Mouse (Mus musculus) intestine, postnatal 0 days (tissue): ENCODE data around the gene Slc44a5. TPM values are rescaled to one million over a fixed set of nuclear protein-coding genes. Genes with fewer than 3 reads are reported as not detected.

ENCODE experiments used
- ATAC-seq: fragments of 200-750 bp; cut with Nextera tagmentation; 2 replicates; pipeline ENCODE4 v1.8.0; 2017; ENCODE audit warnings: mild to moderate bottlenecking, moderate TSS enrichment, moderate library complexity
- H3K27ac ChIP-seq: fragments of 300-500 bp; sonication (generic); 2 replicates; pipeline ENCODE4 v1.5.1; 2014; ENCODE audit warnings: mild to moderate bottlenecking, low read depth, low read length, moderate library complexity
- H3K27me3 ChIP-seq: fragments of 300-500 bp; sonication (generic); replicated peaks from 2 replicates; pipeline ENCODE4 v1.6.1; 2014; ENCODE audit warnings: low read length, mixed read lengths; ENCODE audit not compliant: control insufficient read depth, insufficient read depth
- H3K36me3 ChIP-seq: fragments of 300-500 bp; sonication (generic); 2 replicates; pipeline ENCODE4 v1.6.1; 2014; ENCODE audit warnings: mild to moderate bottlenecking, moderate library complexity; ENCODE audit not compliant: control insufficient read depth, insufficient read depth
- H3K4me1 ChIP-seq: fragments of 300-500 bp; sonication (generic); replicated peaks from 2 replicates; pipeline ENCODE4 v1.6.1; 2014; ENCODE audit warnings: antibody characterized with exemption, low read length, mixed read lengths; ENCODE audit not compliant: control insufficient read depth, insufficient read depth
- H3K4me2 ChIP-seq: fragments of 300-500 bp; sonication (generic); replicated peaks from 2 replicates; pipeline ENCODE4 v1.6.1; 2014; ENCODE audit warnings: low read depth, mild to moderate bottlenecking, moderate library complexity
- H3K4me3 ChIP-seq: fragments of 300-500 bp; sonication (generic); 2 replicates; pipeline ENCODE4 v1.5.1; 2014; ENCODE audit warnings: low read depth, low read length
- H3K9ac ChIP-seq: fragments of 300-500 bp; sonication (generic); 2 replicates; pipeline ENCODE4 v1.6.1; 2014; ENCODE audit warnings: mild to moderate bottlenecking, low read depth, low read length
- H3K9me3 ChIP-seq: fragments of 300-500 bp; sonication (generic); 2 replicates; pipeline ENCODE4 v1.6.1; 2016; ENCODE audit warnings: mixed run types; ENCODE audit not compliant: control insufficient read depth
- CTCF ChIP-seq: sonication (generic); IDR thresholded peaks from 2 replicates; pipeline ENCODE4 v1.5.1; 2016; ENCODE audit warnings: low read depth, mild to moderate bottlenecking, control low read depth, antibody characterized with exemption, moderate library complexity
- WGBS: fragments of 180-500 bp; shearing (Covaris S2); extraction: QIAGEN DNeasy Blood & Tissue Kit; methylation state at CpG from one replicate; pipeline ENCODE4 v1.1.7; 2014; 5-methylcytosine and 5-hydroxymethylcytosine counted together
- polyA plus RNA-seq: library from polyadenylated mRNA; unstranded; fragments of >200 nt; fragmentation: Nextera tagmentation; extraction: Ambion mirVana; gene quantifications from 2 replicates; pipeline ENCODE4 v1.2.1, GENCODE M21; 2015

The Slc44a5 gene
- polyA plus RNA-seq, 1 experiment from 2014 or later: 0.43 TPM

DNA sequence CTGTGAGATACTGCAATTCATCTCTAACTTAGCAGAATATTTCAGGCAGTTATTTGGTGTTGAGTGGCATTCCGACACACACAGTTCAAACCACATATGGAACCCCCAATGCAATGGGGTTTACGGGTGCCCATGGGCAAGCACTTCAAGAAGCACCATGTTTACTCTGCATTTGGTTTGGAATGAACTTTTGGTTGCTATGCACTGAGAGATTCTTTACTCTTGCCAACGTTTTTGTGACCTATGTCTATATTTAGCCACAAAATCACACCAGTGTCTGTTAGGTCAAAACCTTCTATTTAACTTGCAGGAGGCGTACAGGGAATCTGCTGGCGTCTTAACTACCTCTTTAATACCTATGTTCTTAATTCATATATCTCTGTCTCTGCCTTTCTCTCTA is 137.3 kb downstream of the Slc44a5 start:
- TF ChIP-seq CTCF: no peak
- 59% methylated on average over 5 of the region's 5 CpGs for whole genome bisulfite sequencing
- H3K36me3 ChIP-seq: no peaks in the 10 kb centered on the region
- no peaks in the 10 kb centered on the region for H3K4me1 ChIP-seq
- no peak overlapping the region for H3K4me3 ChIP-seq
- no peak for ATAC-seq
- no peaks in the 10 kb centered on the region for H3K27me3 ChIP-seq
- no peak overlapping the region for H3K27ac ChIP-seq
- H3K9me3 ChIP-seq: no peaks in the 10 kb centered on the region
- H3K9ac ChIP-seq: no peak overlapping the region
- no peak overlapping the region for H3K4me2 ChIP-seq

GRCm38 (mm10) chr3:154111221-154111620 is 138.0 kb downstream of the Slc44a5 start:
- Histone ChIP-seq H3K9ac (no peak overlapping the region), H3K4me2 (no peak overlapping the region), H3K4me1 (no peaks in the 10 kb centered on the region), H3K9me3 (no peaks in the 10 kb centered on the region), H3K27ac (no peak overlapping the region), H3K27me3 (no peaks in the 10 kb centered on the region), H3K36me3 (no peaks in the 10 kb centered on the region), H3K4me3 (no peak overlapping the region)
- no peak for ATAC-seq
- WGBS: 59% methylated on average over 5 of the region's 5 CpGs
- TF ChIP-seq CTCF: no peak

DNA sequence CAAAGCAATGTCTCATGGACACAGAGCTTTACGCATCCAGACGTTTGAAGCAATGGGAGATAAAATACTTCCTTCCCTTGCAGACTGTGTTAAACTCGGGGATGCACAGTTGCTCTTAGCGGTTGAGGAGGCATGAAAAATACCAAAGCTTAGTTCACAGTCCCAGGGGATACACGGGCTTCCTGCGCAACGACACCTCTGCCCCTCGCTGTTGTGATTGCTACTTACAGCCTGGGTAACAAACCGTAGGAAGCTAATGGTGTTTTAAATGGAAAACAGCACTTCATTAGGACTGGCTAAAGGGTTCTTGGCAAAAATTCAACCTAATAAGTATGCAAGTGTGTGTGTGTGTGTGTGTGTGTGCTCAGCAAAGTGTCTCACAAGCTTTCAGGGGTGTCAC is 141.8 kb downstream of the Slc44a5 start:
- Histone ChIP-seq H3K27me3 (no peaks in the 10 kb centered on the region), H3K9me3 (no peaks in the 10 kb centered on the region), H3K36me3 (no peaks in the 10 kb centered on the region), H3K9ac (no peak overlapping the region), H3K4me2 (no peak overlapping the region), H3K4me3 (no peak overlapping the region), H3K27ac (no peak overlapping the region), H3K4me1 (no peaks in the 10 kb centered on the region)
- ATAC-seq: no peak
- WGBS: 85% methylated on average over 9 of the region's 9 CpGs
- no peak for TF ChIP-seq CTCF

GRCm38 (mm10) chr3:154115478-154115877 is 142.2 kb downstream of the Slc44a5 start:
- no peak for TF ChIP-seq CTCF
- WGBS: 90% methylated on average over 4 of the region's 4 CpGs
- Histone ChIP-seq H3K4me1 (no peaks in the 10 kb centered on the region), H3K27ac (no peak overlapping the region), H3K4me2 (no peak overlapping the region), H3K9ac (no peak overlapping the region), H3K27me3 (no peaks in the 10 kb centered on the region), H3K36me3 (no peaks in the 10 kb centered on the region), H3K4me3 (no peak overlapping the region), H3K9me3 (no peaks in the 10 kb centered on the region)
- ATAC-seq: no peak

DNA sequence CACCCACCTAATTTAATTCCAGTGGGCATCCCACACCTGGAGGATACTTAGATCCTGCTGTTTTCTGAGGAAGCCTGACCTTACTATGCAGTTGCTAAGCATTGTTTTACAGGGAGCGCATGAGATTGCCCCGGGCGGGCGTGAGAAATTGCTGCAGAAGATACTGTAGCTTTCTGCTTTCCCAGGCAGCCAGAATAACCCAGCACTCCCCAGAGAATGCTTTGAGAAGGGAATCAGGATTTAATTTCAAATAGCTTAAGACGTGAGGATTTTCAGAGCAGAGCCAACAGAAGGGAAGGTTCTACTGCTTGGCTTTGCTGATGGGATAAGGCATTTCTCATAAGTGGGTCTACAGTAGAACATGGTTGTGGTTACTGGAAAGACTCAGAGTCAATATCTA is 142.8 kb downstream of the Slc44a5 start:
- H3K4me2 ChIP-seq: no peak overlapping the region
- ATAC-seq: no peak
- TF ChIP-seq CTCF: no peak
- no peak overlapping the region for H3K4me3 ChIP-seq
- no peaks in the 10 kb centered on the region for H3K4me1 ChIP-seq
- H3K9ac ChIP-seq: no peak overlapping the region
- H3K36me3 ChIP-seq: no peaks in the 10 kb centered on the region
- no peaks in the 10 kb centered on the region for H3K9me3 ChIP-seq
- no peaks in the 10 kb centered on the region for H3K27me3 ChIP-seq
- no peak overlapping the region for H3K27ac ChIP-seq
- WGBS: 91% methylated on average over 5 of the region's 5 CpGs

- Histone ChIP-seq H3K9me3 (no peaks in the 10 kb centered on the region), H3K4me3 (no peak overlapping the region), H3K4me1 (no peaks in the 10 kb centered on the region), H3K27me3 (no peaks in the 10 kb centered on the region), H3K9ac (no peak overlapping the region), H3K4me2 (no peak overlapping the region), H3K36me3 (no peaks in the 10 kb centered on the region), H3K27ac (no peak overlapping the region)
- no peak for ATAC-seq
- no peak for TF ChIP-seq CTCF
- 79% methylated on average over 6 of the region's 6 CpGs for WGBS
Measured at GRCm38 (mm10) chr3:154118992-154119603, 145.9 kb downstream of the Slc44a5 start.

GRCm38 (mm10) chr3:154122531-154122930 is 149.3 kb downstream of the Slc44a5 start:
- H3K9ac ChIP-seq: no peak overlapping the region
- no peak overlapping the region for H3K4me3 ChIP-seq
- no peaks in the 10 kb centered on the region for H3K36me3 ChIP-seq
- TF ChIP-seq CTCF: no peak
- 79% methylated on average over 3 of the region's 3 CpGs for WGBS
- no peaks in the 10 kb centered on the region for H3K27me3 ChIP-seq
- H3K9me3 ChIP-seq: no peaks in the 10 kb centered on the region
- ATAC-seq: no peak
- H3K27ac ChIP-seq: no peak overlapping the region
- H3K4me1 ChIP-seq: no peaks in the 10 kb centered on the region
- H3K4me2 ChIP-seq: no peak overlapping the region
